Mouse (Mus musculus) Patski (cell line): ENCODE data around the gene Tspan9. TPM values are rescaled to one million over a fixed set of nuclear protein-coding genes. Genes with fewer than 3 reads are reported as not detected.

Experiments used
- ATAC-seq: fragments of 100-300 bp; one replicate; pipeline ENCODE4 v1.8.0; 2021
- CTCF ChIA-PET: fragments of 350-600 bp; sonication (Branson Sonifier 250); formaldehyde crosslinking; loops from one replicate; lab custom pipeline; 2022; ENCODE audit warnings: inconsistent platforms; lab: Charles Lee
- POLR2A ChIA-PET: fragments of 350-600 bp; sonication (Branson Sonifier 250); formaldehyde crosslinking; loops from one replicate; lab custom pipeline; 2022; ENCODE audit warnings: antibody characterized with exemption, inconsistent platforms; lab: Charles Lee
- DNase-seq: peaks from one replicate; pipeline ENCODE4 v3.0.0-alpha.2; 2011; ENCODE audit warnings: low read depth, low spot score
- H3K27me3 ChIP-seq: fragments of 371-371 bp; one replicate; pipeline ENCODE4 v1.5.1; 2021
- CTCF ChIP-seq: fragments of 100-300 bp; IDR thresholded peaks from one replicate; pipeline ENCODE4 v1.5.1; 2021
- in situ Hi-C: fragments of 300-500 bp; cut with MboI; formaldehyde crosslinking; loops from 3 replicates; pipeline ENCODE4 v1.11.1; 2018; ENCODE audit warnings: low pct_unique_long_range_greater_than_20kb, mixed read lengths
- polyA plus RNA-seq: library from polyadenylated mRNA; unstranded; gene quantifications from one replicate; pipeline ENCODE4 v1.2.3, GENCODE M21; 2021

Tspan9 gene
- polyA plus RNA-seq, 1 experiment from 2014 or later, result 135 TPM

GRCm38 (mm10) chr6:128011071-128011477 is 132.3 kb downstream of the Tspan9 start:
- CTCF ChIA-PET, result interaction anchor here (1.3 to 2.0 kb wide), 3 partner anchors 9 to 41 kb away, joined by 4 to 7 read pairs (median 4); no protein-coding TSS in a partner anchor
- in situ Hi-C loops, result no loop called here
- DNase-seq (no peak), ATAC-seq (no peak)
- TF ChIP-seq CTCF, result no peak
- no peaks in the 10 kb centered on the region for H3K27me3 ChIP-seq
- POLR2A ChIA-PET, result interaction anchor here (1.1 kb wide), 1 partner anchor 17 kb away, joined by 3 read pairs; no protein-coding TSS in a partner anchor

GRCm38 (mm10) chr6:128010135-128010971 is 133.0 kb downstream of the Tspan9 start:
- ChIA-PET CTCF (interaction anchor here (1.3 to 2.0 kb wide), 3 partner anchors 8 to 40 kb away, joined by 4 to 7 read pairs (median 4); no protein-coding TSS in a partner anchor), POLR2A (interaction anchor here (0.6 to 1.1 kb wide), 2 partner anchors 16 to 18 kb away, joined by 3 to 11 read pairs; no protein-coding TSS in a partner anchor)
- no peak for TF ChIP-seq CTCF
- no peak for ATAC-seq
- DNase-seq, result no peak
- H3K27me3 ChIP-seq, result no peaks in the 10 kb centered on the region
- in situ Hi-C loops, result no loop called here

GRCm38 (mm10) chr6:128007982-128008562 is 135.3 kb downstream of the Tspan9 start:
- no peaks in the 10 kb centered on the region for H3K27me3 ChIP-seq
- ChIA-PET CTCF (interaction anchor here (0.6 kb wide), 1 partner anchor 342 kb away, joined by 3 read pairs; no protein-coding TSS in a partner anchor), POLR2A (no interaction called here)
- no peak for DNase-seq
- in situ Hi-C loops, result no loop called here
- TF ChIP-seq CTCF, result no peak
- no peak for ATAC-seq

GRCm38 (mm10) chr6:128007241-128007701 is 136.1 kb downstream of the Tspan9 start:
- CTCF ChIA-PET, result no interaction called here
- no peaks in the 10 kb centered on the region for H3K27me3 ChIP-seq
- TF ChIP-seq CTCF, result no peak
- no peak for DNase-seq
- no peak for ATAC-seq
- in situ Hi-C loops, result no loop called here
- POLR2A ChIA-PET, result no interaction called here

- ATAC-seq, result no peak
- in situ Hi-C loops, result no loop called here
- no peak for DNase-seq
- H3K27me3 ChIP-seq, result no peaks in the 10 kb centered on the region
- POLR2A ChIA-PET, result interaction anchor here (0.6 kb wide), 1 partner anchor 1915 kb away, joined by 3 read pairs; no protein-coding TSS in a partner anchor
- CTCF ChIA-PET, result no interaction called here
- TF ChIP-seq CTCF, result no peak
Measured at GRCm38 (mm10) chr6:128006156-128006555, 137.2 kb downstream of the Tspan9 start.

- TF ChIP-seq CTCF, result no peak
- in situ Hi-C loops, result no loop called here
- no peak for ATAC-seq
- POLR2A ChIA-PET, result no interaction called here
- DNase-seq, result no peak
- CTCF ChIA-PET, result no interaction called here
- H3K27me3 ChIP-seq, result no peaks in the 10 kb centered on the region
Measured at GRCm38 (mm10) chr6:128004544-128004943, 138.8 kb downstream of the Tspan9 start.

- DNase-seq (no peak), ATAC-seq (no peak)
- TF ChIP-seq CTCF, result no peak
- in situ Hi-C loops, result no loop called here
- H3K27me3 ChIP-seq, result no peaks in the 10 kb centered on the region
- CTCF ChIA-PET, result no interaction called here
- POLR2A ChIA-PET, result no interaction called here
Measured at GRCm38 (mm10) chr6:128003542-128003941, 139.9 kb downstream of the Tspan9 start.

- POLR2A ChIA-PET, result no interaction called here
- no peak for TF ChIP-seq CTCF
- CTCF ChIA-PET, result interaction anchor here (0.9 to 1.6 kb wide), 2 partner anchors 9 to 10 kb away, joined by 3 to 4 read pairs; no protein-coding TSS in a partner anchor
- DNase-seq (no peak), ATAC-seq (no peak)
- H3K27me3 ChIP-seq, result no peaks in the 10 kb centered on the region
- in situ Hi-C loops, result no loop called here
Measured at GRCm38 (mm10) chr6:128002667-128003066, 140.7 kb downstream of the Tspan9 start.

GRCm38 (mm10) chr6:128002104-128002503 is 141.3 kb downstream of the Tspan9 start:
- H3K27me3 ChIP-seq, result no peaks in the 10 kb centered on the region
- ChIA-PET POLR2A (no interaction called here), CTCF (interaction anchor here (0.9 to 1.6 kb wide), 2 partner anchors 9 kb away, joined by 3 to 4 read pairs; no protein-coding TSS in a partner anchor)
- in situ Hi-C loops, result no loop called here
- no peak for TF ChIP-seq CTCF
- no peak for DNase-seq
- ATAC-seq, result no peak

- in situ Hi-C loops, result no loop called here
- ChIA-PET POLR2A (no interaction called here), CTCF (interaction anchor here (1.6 kb wide), 1 partner anchor 9 kb away, joined by 3 read pairs; no protein-coding TSS in a partner anchor)
- no peak for TF ChIP-seq CTCF
- DNase-seq (no peak), ATAC-seq (no peak)
- no peaks in the 10 kb centered on the region for H3K27me3 ChIP-seq
Measured at GRCm38 (mm10) chr6:128001587-128001986, 141.8 kb downstream of the Tspan9 start.
